Mouse (Mus musculus): ENCODE results near the gene Hcn1. TPM values are rescaled to one million over a fixed set of nuclear protein-coding genes. Genes with fewer than 3 reads are reported as not detected.

Hcn1 gene
- total and polyA plus RNA-seq, 3 experiments, result 0.59 to 1.3 (median 1.2) TPM

DNA sequence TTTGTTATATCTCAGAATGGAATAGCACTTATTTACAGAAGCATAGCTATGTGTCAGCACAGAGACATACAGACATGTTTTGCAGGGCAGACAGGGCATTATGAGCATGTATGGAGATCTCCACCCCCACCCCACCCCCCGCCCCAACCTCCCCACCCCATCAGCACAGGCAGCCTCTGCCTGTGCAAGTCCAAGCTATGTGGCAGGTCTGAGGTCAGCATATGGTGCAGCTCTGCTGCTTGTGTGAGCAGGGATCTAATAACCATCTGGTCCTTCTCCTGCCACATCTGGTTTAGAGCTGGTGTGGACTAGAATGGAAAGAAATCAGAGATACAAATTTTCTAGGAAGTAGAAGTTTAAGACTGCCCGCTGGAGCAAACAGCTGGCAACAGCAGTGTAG is 424.4 kb downstream of the Hcn1 start:
- DNase-seq, result no peak
- no peaks in the 10 kb centered on the region for H3K36me3 ChIP-seq (ENCODE audit: control insufficient read depth, insufficient read depth, low read length)
- no peaks in the 10 kb centered on the region for H3K79me2 ChIP-seq (replicated peaks; ENCODE audit: control insufficient read depth, insufficient read depth, low read length)
- no peak overlapping the region for H3K4me3 ChIP-seq
- 70% methylated on average over 2 of the region's 2 CpGs for WGBS
- no peak overlapping the region for H3K27ac ChIP-seq
- no peaks in the 10 kb centered on the region; the same call in 1 of the 2 replicates for H3K4me1 ChIP-seq (ENCODE audit: control insufficient read depth, insufficient read depth, low read length)
- no peaks in the 10 kb centered on the region for H3K27me3 ChIP-seq (ENCODE audit: control insufficient read depth, insufficient read depth, low read length)
- H3K9ac ChIP-seq (ENCODE audit: low read depth, low read length), result no peak overlapping the region
- TF ChIP-seq CTCF (IDR thresholded peaks at IDR 0.05) (no peak), POLR2A (IDR thresholded peaks at IDR 0.05; ENCODE audit: insufficient read depth, low read depth, low read length) (no peak), EP300 (IDR thresholded peaks at IDR 0.05; ENCODE audit: insufficient read depth, low read depth, low read length) (no peak)
- intact Hi-C loops (cut with DNase I), result no loop called here

GRCm38 (mm10) chr13:118027868-118028267 is 425.7 kb downstream of the Hcn1 start:
- Histone ChIP-seq H3K9ac (ENCODE audit: low read depth, low read length) (no peak overlapping the region), H3K36me3 (ENCODE audit: control insufficient read depth, insufficient read depth, low read length) (no peaks in the 10 kb centered on the region), H3K4me3 (no peak overlapping the region), H3K27me3 (ENCODE audit: control insufficient read depth, insufficient read depth, low read length) (no peaks in the 10 kb centered on the region), H3K4me1 (ENCODE audit: control insufficient read depth, insufficient read depth, low read length) (no peaks in the 10 kb centered on the region; the same call in 1 of the 2 replicates), H3K27ac (no peak overlapping the region), H3K79me2 (replicated peaks; ENCODE audit: control insufficient read depth, insufficient read depth, low read length) (no peaks in the 10 kb centered on the region)
- TF ChIP-seq CTCF (IDR thresholded peaks at IDR 0.05), result no peak
- TF ChIP-seq POLR2A (IDR thresholded peaks at IDR 0.05; ENCODE audit: insufficient read depth, low read depth, low read length), result no peak
- TF ChIP-seq EP300 (IDR thresholded peaks at IDR 0.05; ENCODE audit: insufficient read depth, low read depth, low read length), result no peak
- intact Hi-C loops (cut with DNase I), result no loop called here
- WGBS, result 75% methylated on average over 3 of the region's 3 CpGs
- no peak for DNase-seq

GRCm38 (mm10) chr13:118028662-118029061 is 426.5 kb downstream of the Hcn1 start:
- TF ChIP-seq CTCF (IDR thresholded peaks at IDR 0.05) (no peak), POLR2A (IDR thresholded peaks at IDR 0.05; ENCODE audit: insufficient read depth, low read depth, low read length) (no peak), EP300 (IDR thresholded peaks at IDR 0.05; ENCODE audit: insufficient read depth, low read depth, low read length) (no peak)
- H3K36me3 ChIP-seq (ENCODE audit: control insufficient read depth, insufficient read depth, low read length), result no peaks in the 10 kb centered on the region
- DNase-seq, result no peak
- H3K79me2 ChIP-seq (replicated peaks; ENCODE audit: control insufficient read depth, insufficient read depth, low read length), result no peaks in the 10 kb centered on the region
- H3K4me1 ChIP-seq (ENCODE audit: control insufficient read depth, insufficient read depth, low read length), result no peaks in the 10 kb centered on the region; the same call in 1 of the 2 replicates
- H3K4me3 ChIP-seq, result no peak overlapping the region
- H3K27ac ChIP-seq, result no peak overlapping the region
- H3K27me3 ChIP-seq (ENCODE audit: control insufficient read depth, insufficient read depth, low read length), result no peaks in the 10 kb centered on the region
- H3K9ac ChIP-seq (ENCODE audit: low read depth, low read length), result no peak overlapping the region
- 67% methylated on average over 4 of the region's 4 CpGs for WGBS
- intact Hi-C loops (cut with DNase I), result no loop called here

DNA sequence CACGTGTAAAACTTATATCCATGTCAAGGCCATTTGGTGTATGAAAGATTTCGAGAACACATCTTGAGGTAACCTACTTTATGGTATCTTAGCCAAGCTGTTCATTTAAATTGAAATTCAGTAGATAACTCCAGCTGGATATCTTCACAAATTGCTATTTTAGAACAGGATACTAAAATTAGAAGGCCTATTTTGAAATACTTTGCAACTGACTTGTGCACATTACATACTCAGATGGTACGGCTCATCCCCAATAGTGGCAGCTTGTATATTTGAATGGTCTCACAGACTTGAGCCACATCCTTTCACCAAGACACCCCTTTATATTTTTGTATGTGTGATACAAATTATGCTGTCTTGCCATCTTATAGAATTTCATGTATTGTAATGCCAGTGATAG is 427.5 kb downstream of the Hcn1 start:
- Histone ChIP-seq H3K9ac (ENCODE audit: low read depth, low read length) (no peak overlapping the region), H3K4me1 (ENCODE audit: control insufficient read depth, insufficient read depth, low read length) (no peaks in the 10 kb centered on the region; the same call in 1 of the 2 replicates), H3K79me2 (replicated peaks; ENCODE audit: control insufficient read depth, insufficient read depth, low read length) (no peaks in the 10 kb centered on the region), H3K27me3 (ENCODE audit: control insufficient read depth, insufficient read depth, low read length) (no peaks in the 10 kb centered on the region), H3K27ac (no peak overlapping the region), H3K36me3 (ENCODE audit: control insufficient read depth, insufficient read depth, low read length) (no peaks in the 10 kb centered on the region), H3K4me3 (no peak overlapping the region)
- WGBS, result 38% methylated on average over 3 of the region's 3 CpGs
- TF ChIP-seq POLR2A (IDR thresholded peaks at IDR 0.05; ENCODE audit: insufficient read depth, low read depth, low read length) (no peak), CTCF (IDR thresholded peaks at IDR 0.05) (no peak), EP300 (IDR thresholded peaks at IDR 0.05; ENCODE audit: insufficient read depth, low read depth, low read length) (no peak)
- intact Hi-C loops (cut with DNase I), result no loop called here
- no peak for DNase-seq

DNA sequence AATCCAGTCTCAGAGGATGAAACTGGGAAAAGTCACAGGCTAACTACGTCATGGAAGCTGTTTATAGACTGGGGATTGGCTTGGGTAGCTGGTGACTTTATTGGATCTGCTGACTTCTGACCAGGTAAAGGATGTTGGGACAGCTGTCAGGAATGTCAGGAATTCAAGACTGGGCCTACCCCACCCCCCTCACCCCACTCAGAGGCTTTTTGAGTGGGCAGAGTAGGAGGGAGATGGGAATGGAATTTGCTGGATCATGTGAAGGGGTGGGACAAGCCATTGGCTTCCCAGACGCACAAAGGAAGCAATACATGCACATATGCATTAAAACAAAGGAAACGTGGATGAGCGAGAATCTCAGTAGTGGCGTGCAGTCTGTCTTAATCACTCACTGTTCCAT is 433.5 kb downstream of the Hcn1 start:
- no peak overlapping the region for H3K4me3 ChIP-seq
- H3K79me2 ChIP-seq (replicated peaks; ENCODE audit: control insufficient read depth, insufficient read depth, low read length), result no peaks in the 10 kb centered on the region
- no peak for DNase-seq
- intact Hi-C loops (cut with DNase I), result no loop called here
- H3K27ac ChIP-seq, result no peak overlapping the region
- H3K4me1 ChIP-seq (ENCODE audit: control insufficient read depth, insufficient read depth, low read length), result no peaks in the 10 kb centered on the region
- 78% methylated on average over 5 of the region's 5 CpGs for WGBS
- TF ChIP-seq CTCF (IDR thresholded peaks at IDR 0.05) (no peak), EP300 (IDR thresholded peaks at IDR 0.05; ENCODE audit: insufficient read depth, low read depth, low read length) (no peak), POLR2A (IDR thresholded peaks at IDR 0.05; ENCODE audit: insufficient read depth, low read depth, low read length) (no peak)
- no peaks in the 10 kb centered on the region for H3K36me3 ChIP-seq (ENCODE audit: control insufficient read depth, insufficient read depth, low read length)
- H3K9ac ChIP-seq (ENCODE audit: low read depth, low read length), result no peak overlapping the region
- H3K27me3 ChIP-seq (ENCODE audit: control insufficient read depth, insufficient read depth, low read length), result no peaks in the 10 kb centered on the region
